Mouse (Mus musculus): ENCODE results near the gene Pim2. TPM values are rescaled to one million over a fixed set of nuclear protein-coding genes. Genes with fewer than 3 reads are reported as not detected.

Gene Pim2
- polyA plus RNA-seq (2012; rRNA removed): 47.9 and 50.5 TPM in 2 replicates

DNA sequence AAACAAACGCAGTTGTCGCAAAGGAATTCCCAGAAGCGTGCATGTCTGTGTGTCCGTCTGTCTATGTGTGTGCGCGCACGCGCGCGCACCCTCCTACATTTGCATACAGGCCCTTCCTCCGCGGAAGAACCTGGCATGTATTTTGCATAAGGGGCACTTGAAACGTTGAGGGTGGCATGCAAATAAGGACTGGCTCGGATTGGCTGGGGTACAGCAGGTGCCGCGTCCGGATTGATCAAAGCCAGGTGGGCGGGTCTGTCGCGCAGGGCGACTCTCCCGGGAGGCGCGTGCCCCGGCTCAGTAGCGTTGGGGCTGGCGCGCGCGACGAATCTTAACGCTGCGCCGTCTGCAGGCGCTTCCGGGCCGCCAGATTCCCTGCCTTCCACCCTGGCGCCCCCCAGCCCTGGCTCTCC is at the start of gene Pim2:
Gene Pim2 (plus strand): TSS at position 256 of the 413 bp plus-strand sequence.
- H3K27ac ChIP-seq (ENCODE audit: insufficient read depth, low read length): peak within 1 kb of the TSS; percentile 76
- no peaks in the 10 kb centered on the region for H3K27me3 ChIP-seq (ENCODE audit: control insufficient read depth, insufficient read depth, low read length)
- peak; percentile 87 to 94 for DNase-seq
- TF ChIP-seq CTCF (IDR thresholded peaks at IDR 0.05; ENCODE audit: borderline replicate concordance, insufficient read depth, low read depth, low read length): no peak
- TF ChIP-seq POLR2A (IDR thresholded peaks at IDR 0.05; ENCODE audit: borderline replicate concordance, insufficient read depth, low read length): peak; percentile 57; the same call in 1 of the 2 replicates
- H3K4me1 ChIP-seq (ENCODE audit: control insufficient read depth, insufficient read depth, low read length): no peaks in the 10 kb centered on the region
- peak within 1 kb of the TSS; percentile 81 for H3K4me3 ChIP-seq (replicated peaks; ENCODE audit: insufficient read depth, low read depth, low read length)
- 2% methylated on average over 31 of the region's 38 CpGs for WGBS

DNA sequence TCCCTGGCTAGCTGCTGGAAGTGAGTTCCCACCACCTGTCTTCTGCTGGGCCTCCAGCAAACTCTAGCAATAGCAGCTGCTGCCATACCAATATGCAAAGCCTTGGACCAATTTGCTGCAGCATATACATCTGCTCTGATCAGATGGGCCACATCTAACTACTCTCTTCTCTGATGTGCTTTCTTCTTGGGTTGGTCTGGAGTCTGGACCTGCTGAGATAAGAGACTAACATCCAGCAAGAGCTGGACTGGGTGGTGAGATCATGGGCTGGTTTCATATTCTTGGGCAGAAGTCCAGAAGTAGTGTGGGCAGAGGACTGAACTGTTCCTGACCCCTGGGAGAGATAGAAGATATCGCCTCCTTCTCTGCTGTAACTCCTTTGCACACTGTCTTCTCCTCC is 40.9 kb upstream of the Pim2 start:
- no peaks in the 10 kb centered on the region for H3K27me3 ChIP-seq (ENCODE audit: control insufficient read depth, insufficient read depth, low read length)
- H3K4me1 ChIP-seq (ENCODE audit: control insufficient read depth, insufficient read depth, low read length): no peaks in the 10 kb centered on the region
- WGBS: 57% methylated on average over 1 of the region's 1 CpGs
- no peak overlapping the region for H3K27ac ChIP-seq (ENCODE audit: insufficient read depth, low read length)
- TF ChIP-seq POLR2A (IDR thresholded peaks at IDR 0.05; ENCODE audit: borderline replicate concordance, insufficient read depth, low read length) (no peak), CTCF (IDR thresholded peaks at IDR 0.05; ENCODE audit: borderline replicate concordance, insufficient read depth, low read depth, low read length) (no peak)
- no peak for DNase-seq
- H3K4me3 ChIP-seq (replicated peaks; ENCODE audit: insufficient read depth, low read depth, low read length): no peak overlapping the region

DNA sequence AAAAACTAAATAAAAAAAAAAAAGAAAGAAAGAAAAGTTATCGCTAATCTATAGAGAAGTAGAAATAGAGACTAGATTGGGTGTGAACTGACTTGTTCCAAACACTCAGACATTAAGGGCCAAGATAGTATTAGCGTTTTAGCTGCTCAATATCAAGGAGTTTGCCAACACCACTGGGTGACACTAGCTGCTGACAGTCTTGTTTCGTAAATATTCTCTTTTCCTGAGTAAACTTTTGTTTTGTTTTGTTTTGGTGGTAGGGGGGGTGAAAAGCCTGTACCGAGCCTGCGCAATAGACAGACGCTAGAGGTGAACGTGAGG is 37.3 kb upstream of the Pim2 start:
- no peak for DNase-seq
- Histone ChIP-seq H3K4me3 (replicated peaks; ENCODE audit: insufficient read depth, low read depth, low read length) (peak overlapping the region; percentile 52), H3K27me3 (ENCODE audit: control insufficient read depth, insufficient read depth, low read length) (no peaks in the 10 kb centered on the region), H3K4me1 (ENCODE audit: control insufficient read depth, insufficient read depth, low read length) (peaks cover 5% of the 10 kb centered on the region; the same call in 1 of the 2 replicates), H3K27ac (ENCODE audit: insufficient read depth, low read length) (no peak overlapping the region)
- 17% methylated on average over 7 of the region's 7 CpGs for WGBS
- TF ChIP-seq POLR2A (IDR thresholded peaks at IDR 0.05; ENCODE audit: borderline replicate concordance, insufficient read depth, low read length) (no peak), CTCF (IDR thresholded peaks at IDR 0.05; ENCODE audit: borderline replicate concordance, insufficient read depth, low read depth, low read length) (no peak)

DNA sequence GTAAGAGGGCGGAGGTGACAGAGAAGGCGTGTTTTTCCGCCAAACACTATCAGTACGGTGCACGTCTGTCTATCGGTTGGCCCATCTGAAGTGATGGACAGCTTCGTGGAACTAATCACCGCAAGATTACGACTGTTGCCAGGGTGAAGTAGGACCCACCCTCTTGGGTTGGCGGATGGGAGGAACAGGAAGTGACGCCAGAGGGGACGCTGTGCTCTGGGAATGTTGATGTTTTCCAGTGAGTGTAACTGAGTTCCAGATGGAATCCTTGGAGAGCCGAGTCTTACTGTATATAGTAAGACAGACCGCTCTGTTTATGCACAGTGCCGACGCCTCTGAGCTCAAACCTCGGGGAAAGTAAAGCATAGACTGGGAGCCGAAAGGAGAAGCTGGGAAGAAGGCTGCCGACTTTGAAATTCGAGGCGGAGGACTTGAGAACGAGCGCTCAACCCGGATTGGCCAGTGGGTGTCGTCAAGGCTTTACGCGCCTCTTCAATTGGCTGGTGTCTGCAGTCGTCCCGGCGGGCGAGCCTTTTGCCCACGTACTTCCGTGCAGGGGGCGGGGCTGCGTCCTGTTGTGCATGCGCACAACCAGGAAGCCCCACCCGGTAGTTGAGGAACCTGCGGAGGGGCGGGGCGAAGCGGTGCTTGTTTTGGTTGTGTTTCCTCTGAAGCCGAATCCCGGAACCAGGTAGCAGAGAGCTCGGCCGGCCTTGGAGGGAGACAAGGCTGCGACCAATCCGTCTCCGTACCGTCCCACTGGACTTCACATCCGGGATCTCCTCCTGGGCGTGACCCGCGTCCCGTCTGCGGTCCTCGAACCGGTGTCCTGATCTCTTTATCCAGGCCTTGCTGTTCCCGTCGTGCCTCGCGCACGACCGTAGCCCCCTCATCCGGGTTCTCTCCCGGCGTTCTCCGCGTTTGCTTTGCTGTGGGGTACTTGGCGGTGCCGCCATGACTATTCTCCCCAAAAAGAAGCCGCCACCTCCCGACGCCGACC is 36.6 kb upstream of the Pim2 start, which contains the start of gene Otud5:
Gene Otud5 (plus strand): TSS at position 202 of the 1,000 bp plus-strand sequence.
- peaks cover 5% of the 10 kb centered on the region; the same call in 1 of the 2 replicates for H3K4me1 ChIP-seq (ENCODE audit: control insufficient read depth, insufficient read depth, low read length)
- peak; percentile 92 to 96 for DNase-seq
- peak within 1 kb of the TSS; percentile 82 for H3K27ac ChIP-seq (ENCODE audit: insufficient read depth, low read length)
- no peaks in the 10 kb centered on the region for H3K27me3 ChIP-seq (ENCODE audit: control insufficient read depth, insufficient read depth, low read length)
- H3K4me3 ChIP-seq (replicated peaks; ENCODE audit: insufficient read depth, low read depth, low read length): peak within 1 kb of the TSS; percentile 89
- WGBS: 5% methylated on average over 69 of the region's 74 CpGs
- TF ChIP-seq CTCF (IDR thresholded peaks at IDR 0.05; ENCODE audit: borderline replicate concordance, insufficient read depth, low read depth, low read length) (no peak), POLR2A (IDR thresholded peaks at IDR 0.05; ENCODE audit: borderline replicate concordance, insufficient read depth, low read length) (peak; percentile 47; the same call in 1 of the 2 replicates)

DNA sequence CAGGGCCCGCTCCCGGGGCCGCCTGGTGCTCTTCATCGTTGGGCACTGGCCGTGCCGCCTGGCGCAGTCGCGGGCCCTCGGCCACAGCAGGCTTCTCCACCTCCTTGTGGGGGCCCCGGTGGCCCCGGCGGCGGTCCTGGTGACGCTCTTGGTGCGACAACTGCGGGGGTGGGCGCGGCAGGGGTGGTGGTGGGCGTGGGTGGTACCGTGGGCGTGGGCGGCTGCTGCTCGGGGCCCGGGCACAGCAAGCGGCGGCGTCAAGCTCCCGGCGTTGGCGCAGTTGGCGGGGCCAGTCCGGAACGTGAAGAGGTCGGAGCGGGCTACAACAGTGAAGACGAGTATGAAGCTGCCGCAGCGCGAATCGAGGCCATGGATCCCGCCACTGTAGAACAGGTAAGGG is 35.7 kb upstream of the Pim2 start:
- peak in 1 of 2 experiments; percentile 25 for DNase-seq
- H3K27ac ChIP-seq (ENCODE audit: insufficient read depth, low read length): peak overlapping the region; percentile 82; the same call in 1 of the 2 replicates
- peaks cover 5% of the 10 kb centered on the region; the same call in 1 of the 2 replicates for H3K4me1 ChIP-seq (ENCODE audit: control insufficient read depth, insufficient read depth, low read length)
- TF ChIP-seq CTCF (IDR thresholded peaks at IDR 0.05; ENCODE audit: borderline replicate concordance, insufficient read depth, low read depth, low read length) (no peak), POLR2A (IDR thresholded peaks at IDR 0.05; ENCODE audit: borderline replicate concordance, insufficient read depth, low read length) (no peak)
- WGBS: 17% methylated on average over 37 of the region's 42 CpGs
- H3K27me3 ChIP-seq (ENCODE audit: control insufficient read depth, insufficient read depth, low read length): no peaks in the 10 kb centered on the region
- H3K4me3 ChIP-seq (replicated peaks; ENCODE audit: insufficient read depth, low read depth, low read length): peak overlapping the region; percentile 89

DNA sequence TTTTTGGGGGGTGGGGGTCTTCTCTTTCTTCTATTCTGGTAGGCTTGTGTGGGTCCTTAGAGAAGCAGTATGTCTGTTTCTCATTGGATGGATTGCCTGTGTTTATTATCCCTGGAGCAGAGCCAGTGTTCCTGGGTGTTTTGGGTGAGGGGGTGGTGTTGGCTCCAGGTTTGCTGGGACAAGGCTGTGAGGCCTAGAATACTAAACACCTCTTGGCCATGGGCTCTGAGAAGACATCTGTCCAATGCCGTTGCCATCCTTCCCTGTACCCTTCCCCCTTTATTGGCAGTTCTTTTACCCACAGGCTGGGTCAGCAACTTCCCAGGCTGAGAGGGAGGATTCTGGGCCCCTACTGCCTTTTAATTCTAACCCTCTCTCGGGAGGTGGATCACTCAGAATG is 30.2 kb upstream of the Pim2 start:
- H3K27me3 ChIP-seq (ENCODE audit: control insufficient read depth, insufficient read depth, low read length): no peaks in the 10 kb centered on the region
- no peak overlapping the region for H3K4me3 ChIP-seq (replicated peaks; ENCODE audit: insufficient read depth, low read depth, low read length)
- TF ChIP-seq CTCF (IDR thresholded peaks at IDR 0.05; ENCODE audit: borderline replicate concordance, insufficient read depth, low read depth, low read length) (no peak), POLR2A (IDR thresholded peaks at IDR 0.05; ENCODE audit: borderline replicate concordance, insufficient read depth, low read length) (no peak)
- WGBS: 4% methylated on average over 2 of the region's 2 CpGs
- H3K27ac ChIP-seq (ENCODE audit: insufficient read depth, low read length): no peak overlapping the region
- DNase-seq: peak in 1 of 2 experiments; percentile 7
- peaks cover 5% of the 10 kb centered on the region; the same call in 1 of the 2 replicates for H3K4me1 ChIP-seq (ENCODE audit: control insufficient read depth, insufficient read depth, low read length)

DNA sequence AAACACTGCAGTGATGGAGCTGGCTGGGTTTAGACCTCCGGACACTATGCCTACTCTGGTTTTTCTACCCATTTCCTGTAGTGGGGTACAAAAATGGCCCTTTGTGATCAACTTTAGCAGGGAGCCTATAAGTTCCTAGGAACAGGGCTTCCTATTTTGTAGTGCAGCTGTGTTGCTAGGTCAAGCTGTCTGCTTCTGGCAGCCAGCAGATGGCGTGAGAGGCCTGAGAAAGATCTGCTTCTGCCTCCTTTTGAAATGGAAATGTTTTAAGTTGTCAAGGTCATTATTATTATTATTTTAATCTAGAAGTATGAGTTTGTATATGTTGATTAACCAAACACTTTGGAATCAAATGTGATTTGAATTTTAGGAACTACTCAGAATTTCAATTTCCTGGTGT is 23.5 kb upstream of the Pim2 start:
- H3K4me3 ChIP-seq (replicated peaks; ENCODE audit: insufficient read depth, low read depth, low read length): no peak overlapping the region
- H3K27ac ChIP-seq (ENCODE audit: insufficient read depth, low read length): no peak overlapping the region
- no peaks in the 10 kb centered on the region for H3K27me3 ChIP-seq (ENCODE audit: control insufficient read depth, insufficient read depth, low read length)
- DNase-seq: peak in 1 of 2 experiments; percentile 44
- TF ChIP-seq POLR2A (IDR thresholded peaks at IDR 0.05; ENCODE audit: borderline replicate concordance, insufficient read depth, low read length): no peak
- TF ChIP-seq CTCF (IDR thresholded peaks at IDR 0.05; ENCODE audit: borderline replicate concordance, insufficient read depth, low read depth, low read length): peak; percentile 58
- no peaks in the 10 kb centered on the region for H3K4me1 ChIP-seq (ENCODE audit: control insufficient read depth, insufficient read depth, low read length)
- WGBS: 33% methylated on average over 2 of the region's 2 CpGs
